Mouse (Mus musculus) heart, adult 2 months (tissue): ENCODE results near the gene Gm47959.

Experiments
- CTCF ChIP-seq: fragments of 200-600 bp; IDR thresholded peaks from 2 replicates; pipeline ENCODE4 v1.8.1; 2022; ENCODE audit warnings: antibody characterized with exemption, mild to moderate bottlenecking, moderate library complexity
- POLR2A ChIP-seq: fragments of 200-500 bp; IDR thresholded peaks from 2 replicates; pipeline ENCODE4 v1.6.1; 2011; ENCODE audit warnings: mild to moderate bottlenecking, low read depth, low read length, control low read depth; ENCODE audit not compliant: insufficient read depth

DNA sequence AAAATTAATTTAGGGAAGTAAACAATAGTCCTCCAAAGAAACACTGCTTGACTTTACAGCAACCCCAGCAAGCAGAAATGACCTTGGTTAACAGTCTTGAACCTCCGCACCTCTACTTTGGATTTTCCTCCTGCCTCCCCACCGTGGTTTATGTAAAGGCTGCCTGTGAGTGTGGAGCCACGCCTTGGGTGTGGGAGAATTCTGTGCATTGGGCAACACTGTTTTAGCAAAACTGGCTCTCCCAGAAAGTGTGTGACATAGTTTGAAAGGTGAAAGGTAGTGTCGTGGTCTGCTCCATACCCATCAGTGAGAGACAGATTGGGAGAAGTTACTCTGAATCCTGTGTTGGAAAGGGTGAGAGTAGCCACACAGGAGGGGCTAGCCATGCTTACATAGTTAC is 38.7 kb downstream of the Gm47959 start:
- TF ChIP-seq POLR2A (no peak), CTCF (no peak)
